Mouse (Mus musculus) megakaryocyte, adult 5-6 weeks (primary cell): ENCODE results near the gene 4921511M17Rik. TPM values are rescaled to one million over a fixed set of nuclear protein-coding genes. Genes with fewer than 3 reads are reported as not detected.
"Not testable (repeated sequence)": the region's sequence is repeated elsewhere in the genome, so short reads cannot be mapped to it uniquely, and the experiment has no call there.

ENCODE experiments used
- ATAC-seq: 2 replicates; pipeline ENCODE4 v1.8.0; 2016; ENCODE audit warnings: mild to moderate bottlenecking, inconsistent platforms; ENCODE audit not compliant: poor library complexity, severe bottlenecking
- total RNA-seq, 2 experiments: library from RNA; stranded (forward) in 1 of 2; stranded (reverse) in 1 of 2; fragments of 153-499, 151-499 nt in 1 of 2; fragments of 221-1000, 200-1000 nt in 1 of 2; gene quantifications; 2 replicates each; pipeline versions ENCODE4 v1.2.3 to v1.2.4; 2015 to 2017

4921511M17Rik gene
- total RNA-seq (2015) (not detected in 2 replicates), total RNA-seq (2017) (not detected in 2 replicates)

DNA sequence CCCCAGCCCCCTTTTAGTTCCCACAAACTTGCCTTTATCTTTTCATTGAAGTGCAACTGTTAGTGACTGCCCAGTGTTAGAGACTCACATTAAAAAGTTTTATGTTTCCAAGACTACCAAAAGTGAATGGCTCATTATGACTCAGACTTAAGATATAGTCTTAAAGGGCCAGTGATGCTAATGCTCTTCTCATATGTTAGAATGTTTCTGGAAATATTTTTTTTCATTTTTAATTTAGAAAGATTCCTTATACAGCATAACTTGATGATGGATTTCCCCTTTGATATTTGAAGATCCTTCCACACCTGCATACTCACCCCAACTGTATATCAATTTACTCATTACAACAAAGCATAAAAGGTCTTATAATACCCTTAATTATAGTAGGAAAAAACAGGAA, at the start of gene 4921511M17Rik:
TSS of gene 4921511M17Rik (minus strand) at position 101 of the 400 bp plus-strand sequence.
- not testable (repeated sequence) for ATAC-seq

DNA sequence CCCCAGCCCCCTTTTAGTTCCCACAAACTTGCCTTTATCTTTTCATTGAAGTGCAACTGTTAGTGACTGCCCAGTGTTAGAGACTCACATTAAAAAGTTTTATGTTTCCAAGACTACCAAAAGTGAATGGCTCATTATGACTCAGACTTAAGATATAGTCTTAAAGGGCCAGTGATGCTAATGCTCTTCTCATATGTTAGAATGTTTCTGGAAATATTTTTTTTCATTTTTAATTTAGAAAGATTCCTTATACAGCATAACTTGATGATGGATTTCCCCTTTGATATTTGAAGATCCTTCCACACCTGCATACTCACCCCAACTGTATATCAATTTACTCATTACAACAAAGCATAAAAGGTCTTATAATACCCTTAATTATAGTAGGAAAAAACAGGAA, 21.3 kb upstream of the 4921511M17Rik start, which contains the start of gene Gm10057:
TSS of gene Gm10057 (minus strand) at position 101 of the 400 bp plus-strand sequence.
- not testable (repeated sequence) for ATAC-seq

DNA sequence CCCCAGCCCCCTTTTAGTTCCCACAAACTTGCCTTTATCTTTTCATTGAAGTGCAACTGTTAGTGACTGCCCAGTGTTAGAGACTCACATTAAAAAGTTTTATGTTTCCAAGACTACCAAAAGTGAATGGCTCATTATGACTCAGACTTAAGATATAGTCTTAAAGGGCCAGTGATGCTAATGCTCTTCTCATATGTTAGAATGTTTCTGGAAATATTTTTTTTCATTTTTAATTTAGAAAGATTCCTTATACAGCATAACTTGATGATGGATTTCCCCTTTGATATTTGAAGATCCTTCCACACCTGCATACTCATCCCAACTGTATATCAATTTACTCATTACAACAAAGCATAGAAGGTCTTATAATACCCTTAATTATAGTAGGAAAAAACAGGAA, 21.1 kb downstream of the 4921511M17Rik start, which contains the start of gene Samt1:
TSS of gene Samt1 (minus strand) at position 101 of the 400 bp plus-strand sequence.
- not testable (repeated sequence) for ATAC-seq

DNA sequence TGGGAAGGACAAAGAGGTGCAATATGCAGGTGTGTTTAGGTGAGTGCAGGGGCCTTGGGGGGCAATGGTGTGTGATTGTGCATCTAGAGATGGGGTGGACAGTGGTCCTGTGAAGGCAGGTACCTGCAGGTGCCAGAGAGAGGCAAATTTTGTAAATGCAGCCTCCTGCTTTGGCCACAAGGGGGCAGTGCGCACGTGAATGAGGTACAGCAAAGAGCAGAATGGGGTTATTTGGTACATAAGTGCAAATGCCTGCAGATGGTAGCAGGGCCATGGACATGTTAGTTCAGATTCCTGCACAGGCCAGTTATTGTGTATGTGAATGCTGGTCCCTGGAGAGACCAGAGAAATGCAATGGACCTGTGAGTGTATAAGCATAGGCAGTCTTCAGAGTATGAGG, 56.7 kb downstream of the 4921511M17Rik start:
- ATAC-seq = peak; percentile 61

DNA sequence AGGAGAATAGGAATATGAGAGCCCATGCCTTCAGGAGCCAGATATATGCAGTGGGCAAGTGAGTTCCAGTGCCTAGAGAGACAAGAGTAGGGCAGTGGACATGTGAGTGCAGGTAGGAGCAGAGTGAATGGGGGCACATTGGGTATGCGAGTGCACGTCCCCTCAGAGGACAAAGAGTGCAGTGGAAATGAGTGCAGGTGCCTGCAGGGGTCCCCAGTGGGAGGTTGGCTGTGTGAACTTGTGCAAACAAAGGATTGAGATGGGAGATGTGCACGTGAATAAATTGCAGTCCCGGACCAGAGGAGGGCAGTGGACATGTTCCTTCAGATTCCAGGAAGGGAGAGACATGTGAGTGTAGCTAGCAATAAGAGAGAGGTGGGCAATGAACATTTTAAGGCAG, 57.2 kb downstream of the 4921511M17Rik start:
- ATAC-seq = not testable (repeated sequence)

DNA sequence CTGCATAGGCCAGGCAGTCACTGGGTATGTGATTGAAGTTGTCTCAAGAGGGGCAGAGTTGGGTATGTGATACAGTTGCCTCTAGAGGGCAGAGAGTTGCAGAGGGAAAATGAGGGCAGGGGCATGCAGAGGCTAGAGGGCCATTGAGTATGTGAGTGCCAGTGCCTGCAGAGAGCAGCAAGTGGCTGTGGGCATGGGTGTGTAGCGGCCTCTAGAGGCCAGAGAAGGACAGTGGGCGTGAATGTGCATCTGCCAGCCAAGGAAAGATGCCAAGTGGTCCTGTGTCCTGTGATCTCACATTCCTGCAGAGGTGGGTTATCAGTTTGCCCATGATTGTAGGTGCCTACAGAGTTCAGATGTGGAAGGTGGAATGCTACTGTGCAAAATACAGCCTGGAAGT, 59.2 kb downstream of the 4921511M17Rik start:
- ATAC-seq = peak; percentile 39; the same call in 1 of the 2 replicates

Other genes with a start within 250 kb of the 4921511M17Rik start
- gene Spin2c, start 201.6 kb downstream of the 4921511M17Rik start, total RNA-seq (2015) = 0.64 TPM in 1 of 2 replicates, not detected in the other
- gene Spin2c, start 201.6 kb downstream of the 4921511M17Rik start, total RNA-seq (2017) = 0.77 TPM in 1 of 2 replicates, not detected in the other
- gene Samt1, start 21.2 kb downstream of the 4921511M17Rik start, total RNA-seq (2015) = not detected in 2 replicates
- gene Samt1, start 21.2 kb downstream of the 4921511M17Rik start, total RNA-seq (2017) = not detected in 2 replicates
- not detected in 2 replicates for gene Gm10057, start 21.2 kb upstream of the 4921511M17Rik start, total RNA-seq (2015)
- not detected in 2 replicates for gene Gm10057, start 21.2 kb upstream of the 4921511M17Rik start, total RNA-seq (2017)
- gene Gm15140, start 86.9 kb upstream of the 4921511M17Rik start, total RNA-seq (2015) = not detected in 2 replicates
- not detected in 2 replicates for gene Gm15140, start 86.9 kb upstream of the 4921511M17Rik start, total RNA-seq (2017)